Mouse (Mus musculus): ENCODE data around the gene Pdk1.

The Pdk1 gene

DNA sequence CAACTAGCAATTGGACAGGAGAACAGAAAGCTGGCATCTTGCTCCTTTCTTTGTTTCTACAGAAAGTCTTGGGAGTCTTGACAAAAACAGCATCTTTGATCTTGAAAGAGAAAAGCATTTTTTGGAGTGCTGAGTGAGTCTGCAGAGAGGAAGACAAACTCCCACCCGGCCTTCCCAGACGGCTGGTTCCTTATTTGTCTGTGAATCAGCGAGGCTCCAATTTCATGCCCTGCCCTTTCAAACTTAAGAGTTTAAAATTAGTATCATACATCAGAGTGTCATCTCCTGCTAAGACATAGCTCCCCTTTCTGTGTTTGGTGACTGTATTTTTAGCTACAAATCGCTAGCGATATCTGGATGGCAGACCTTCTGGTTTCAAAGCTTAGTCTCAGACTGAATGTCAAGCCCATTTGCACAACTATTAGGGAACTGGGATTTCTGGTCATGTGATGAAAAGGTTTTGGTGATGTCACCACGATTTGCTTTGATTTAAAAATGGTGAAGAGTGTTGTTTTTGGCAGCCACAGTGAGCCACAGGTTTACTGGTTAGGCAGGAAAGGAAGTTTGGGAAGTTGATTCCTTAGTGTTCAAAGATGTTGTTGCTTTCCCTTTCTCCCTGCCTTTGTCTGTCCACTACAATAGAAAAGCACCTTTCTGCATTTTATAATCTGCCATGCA lies 65.8 kb downstream of the Pdk1 start:
- DNase-seq (ENCODE audit: low spot score in 2 of 2) = no peak

DNA sequence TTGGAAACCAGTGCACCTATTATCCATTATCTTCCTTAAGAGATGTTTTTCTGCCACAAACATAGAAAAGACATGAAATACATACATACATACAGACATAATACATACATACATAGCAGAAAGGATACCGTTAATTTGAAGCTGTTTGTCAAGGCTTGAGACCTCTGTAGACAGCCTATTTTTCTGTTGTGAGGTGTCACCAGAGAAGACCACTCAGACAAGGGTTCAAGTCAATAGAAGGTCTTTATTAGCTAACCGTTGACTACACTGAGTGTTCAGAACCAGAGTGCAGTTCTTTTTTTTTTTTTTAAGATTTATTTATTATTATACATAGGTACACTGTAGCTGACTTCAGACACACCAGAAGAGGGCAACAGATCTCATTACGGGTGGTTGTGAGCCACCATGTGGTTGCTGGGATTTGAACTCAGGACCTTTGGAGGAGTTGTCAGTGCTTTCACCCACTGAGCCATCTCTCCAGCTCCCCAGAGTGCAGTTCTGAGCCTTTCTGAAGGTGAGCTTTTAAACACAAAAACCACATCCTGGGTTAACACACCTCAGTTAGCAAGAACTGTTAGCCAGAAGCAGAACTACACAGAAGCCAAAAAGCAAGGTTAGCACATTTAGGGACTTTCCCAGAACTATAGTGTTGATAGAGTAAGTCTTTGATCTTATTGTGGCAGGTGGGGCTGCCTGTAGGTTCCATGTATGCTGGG lies 68.1 kb downstream of the Pdk1 start:
- no peak for DNase-seq (ENCODE audit: low spot score in 2 of 2)

DNA sequence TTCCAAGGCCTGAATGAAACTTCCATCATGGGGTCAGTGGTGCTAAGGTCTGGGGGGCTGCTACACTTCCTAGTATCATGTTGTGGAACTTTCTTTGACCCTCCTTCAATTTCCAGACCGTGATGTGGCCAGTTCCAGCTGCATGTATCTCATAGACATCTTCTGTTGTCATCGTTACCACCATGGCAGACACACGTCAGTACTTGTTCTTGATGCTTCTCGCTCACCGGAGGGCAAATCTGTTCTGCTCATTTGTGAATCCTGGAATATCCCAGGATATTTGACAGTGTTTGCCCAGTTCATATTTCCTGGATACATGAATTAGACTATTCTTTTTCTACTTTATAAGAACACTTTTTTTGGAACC lies 68.7 kb downstream of the Pdk1 start:
- DNase-seq (ENCODE audit: low spot score in 2 of 2) = no peak

DNA sequence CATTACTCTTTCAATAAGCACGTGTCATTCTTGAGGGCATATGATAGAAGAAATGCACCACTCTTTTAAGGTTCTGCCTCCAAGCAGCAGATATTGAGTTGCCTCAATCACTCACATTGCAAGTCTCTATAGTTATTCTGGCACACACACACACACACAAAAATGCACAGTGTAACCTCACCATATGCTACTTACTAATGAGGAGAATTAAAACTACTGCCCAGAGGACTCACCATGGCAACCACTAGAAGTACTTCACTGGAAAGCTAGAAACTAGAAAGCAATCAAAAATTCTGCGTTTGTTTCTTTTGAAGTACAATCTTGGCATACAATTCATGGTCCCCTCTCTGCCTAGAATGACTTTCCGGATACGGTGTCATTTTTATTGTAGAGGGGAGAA lies 78.2 kb downstream of the Pdk1 start:
- DNase-seq (ENCODE audit: low spot score in 2 of 2) = no peak
